Mouse (Mus musculus) lung, postnatal 0 days (tissue): Measurements from ENCODE around the gene Cep295nl. TPM values are rescaled to one million over a fixed set of nuclear protein-coding genes. Genes with fewer than 3 reads are reported as not detected.

Experiments
- ATAC-seq: fragments of 200-750 bp; cut with Nextera tagmentation; 2 replicates; pipeline ENCODE4 v1.8.0; 2017; ENCODE audit warnings: moderate library complexity
- DNase-seq: peaks from one replicate; pipeline ENCODE4 v3.0.0-alpha.2; 2016; ENCODE audit warnings: low spot score
- H3K27ac ChIP-seq: fragments of 300-500 bp; sonication (generic); 2 replicates; pipeline ENCODE4 v1.5.1; 2014; ENCODE audit warnings: antibody characterized with exemption, mild to moderate bottlenecking, low read length, mixed read lengths
- H3K27me3 ChIP-seq: fragments of 300-500 bp; sonication (generic); replicated peaks from 2 replicates; pipeline ENCODE4 v1.6.1; 2014; ENCODE audit warnings: low read length, mixed read lengths; ENCODE audit not compliant: insufficient read depth
- H3K36me3 ChIP-seq: fragments of 300-500 bp; sonication (generic); 2 replicates; pipeline ENCODE4 v1.6.1; 2014; ENCODE audit warnings: low read length, mixed read lengths; ENCODE audit not compliant: insufficient read depth
- H3K4me1 ChIP-seq: fragments of 300-500 bp; sonication (generic); 2 replicates; pipeline ENCODE4 v1.6.1; 2014; ENCODE audit warnings: antibody characterized with exemption, low read depth, low read length, mixed read lengths; ENCODE audit not compliant: insufficient read depth
- H3K4me2 ChIP-seq: fragments of 300-500 bp; sonication (generic); replicated peaks from 2 replicates; pipeline ENCODE4 v1.6.1; 2014; ENCODE audit warnings: low read depth, mild to moderate bottlenecking, low read length, moderate library complexity, mixed read lengths
- H3K4me3 ChIP-seq: fragments of 300-500 bp; sonication (generic); 2 replicates; pipeline ENCODE4 v1.5.1; 2014; ENCODE audit warnings: low read depth, low read length
- H3K9ac ChIP-seq: fragments of 300-500 bp; sonication (generic); replicated peaks from 2 replicates; pipeline ENCODE4 v1.6.1; 2014; ENCODE audit warnings: low read depth, mild to moderate bottlenecking
- H3K9me3 ChIP-seq: fragments of 300-500 bp; sonication (generic); 2 replicates; pipeline ENCODE4 v1.6.1; 2016; ENCODE audit warnings: low read length, mixed read lengths
- CTCF ChIP-seq: IDR thresholded peaks from 2 replicates; pipeline ENCODE4 v1.5.1; 2016; ENCODE audit warnings: antibody characterized with exemption, mild to moderate bottlenecking
- EP300 ChIP-seq: IDR thresholded peaks from 2 replicates; pipeline ENCODE4 v1.6.1; 2016; ENCODE audit warnings: antibody characterized with exemption, mild to moderate bottlenecking, control low read depth
- WGBS: fragments of 180-500 bp; shearing (Covaris S2); extraction: QIAGEN DNeasy Blood & Tissue Kit; methylation state at CpG from one replicate; pipeline ENCODE4 v1.1.7; 2014; 5-methylcytosine and 5-hydroxymethylcytosine counted together
- polyA plus RNA-seq: library from polyadenylated mRNA; unstranded; fragments of >200 nt; fragmentation: Nextera tagmentation; extraction: Ambion mirVana; gene quantifications from 2 replicates; pipeline ENCODE4 v1.2.1, GENCODE M21; 2015

The Cep295nl gene
- polyA plus RNA-seq, 1 experiment from 2014 or later: 0.44 TPM

- Histone ChIP-seq H3K27me3 (no peaks in the 10 kb centered on the region), H3K27ac (peak overlapping the region; percentile 62; the same call in 1 of the 2 replicates), H3K4me3 (no peak overlapping the region), H3K9me3 (no peaks in the 10 kb centered on the region), H3K9ac (no peak overlapping the region), H3K36me3 (no peaks in the 10 kb centered on the region), H3K4me2 (no peak overlapping the region), H3K4me1 (peaks cover 22% of the 10 kb centered on the region)
- ATAC-seq (no peak), DNase-seq (no peak)
- WGBS: 80% methylated on average over 5 of the region's 5 CpGs
- TF ChIP-seq EP300 (no peak), CTCF (no peak)
Observed at GRCm38 (mm10) chr11:118349494-118349893, 7.2 kb upstream of the Cep295nl start.

- peak; percentile 86 for DNase-seq
- Histone ChIP-seq H3K27ac (peak overlapping the region; percentile 62), H3K36me3 (no peaks in the 10 kb centered on the region), H3K27me3 (no peaks in the 10 kb centered on the region), H3K4me1 (peaks cover 22% of the 10 kb centered on the region), H3K4me3 (no peak overlapping the region), H3K9me3 (no peaks in the 10 kb centered on the region), H3K9ac (no peak overlapping the region), H3K4me2 (no peak overlapping the region)
- 24% methylated on average over 5 of the region's 5 CpGs for WGBS
- ATAC-seq: peak; percentile 81
- TF ChIP-seq EP300 (no peak), CTCF (no peak)
Observed at GRCm38 (mm10) chr11:118348877-118349276, 6.6 kb upstream of the Cep295nl start.

GRCm38 (mm10) chr11:118348419-118348818 lies 6.1 kb upstream of the Cep295nl start:
- H3K4me3 ChIP-seq: no peak overlapping the region
- no peaks in the 10 kb centered on the region for H3K27me3 ChIP-seq
- no peaks in the 10 kb centered on the region for H3K36me3 ChIP-seq
- peaks cover 18% of the 10 kb centered on the region for H3K4me1 ChIP-seq
- ATAC-seq (no peak), DNase-seq (no peak)
- H3K9me3 ChIP-seq: no peaks in the 10 kb centered on the region
- WGBS: 46% methylated on average over 3 of the region's 3 CpGs
- TF ChIP-seq EP300 (no peak), CTCF (no peak)
- H3K27ac ChIP-seq: peak overlapping the region; percentile 28; the same call in 1 of the 2 replicates
- no peak overlapping the region for H3K9ac ChIP-seq
- no peak overlapping the region for H3K4me2 ChIP-seq

- Histone ChIP-seq H3K9ac (no peak overlapping the region), H3K4me1 (peaks cover 15% of the 10 kb centered on the region), H3K27me3 (no peaks in the 10 kb centered on the region), H3K36me3 (no peaks in the 10 kb centered on the region), H3K27ac (no peak overlapping the region), H3K9me3 (no peaks in the 10 kb centered on the region), H3K4me2 (no peak overlapping the region), H3K4me3 (no peak overlapping the region)
- DNase-seq: no peak
- ATAC-seq: no peak
- 80% methylated on average over 12 of the region's 12 CpGs for WGBS
- TF ChIP-seq EP300 (no peak), CTCF (no peak)
Observed at GRCm38 (mm10) chr11:118347911-118348310, 5.6 kb upstream of the Cep295nl start.

- no peak for ATAC-seq
- peaks cover 15% of the 10 kb centered on the region for H3K4me1 ChIP-seq
- 61% methylated on average over 2 of the region's 2 CpGs for WGBS
- H3K36me3 ChIP-seq: no peaks in the 10 kb centered on the region
- no peak overlapping the region for H3K9ac ChIP-seq
- H3K27ac ChIP-seq: no peak overlapping the region
- H3K4me3 ChIP-seq: no peak overlapping the region
- H3K27me3 ChIP-seq: no peaks in the 10 kb centered on the region
- TF ChIP-seq CTCF (no peak), EP300 (no peak)
- DNase-seq: peak; percentile 31
- H3K4me2 ChIP-seq: no peak overlapping the region
- no peaks in the 10 kb centered on the region for H3K9me3 ChIP-seq
Observed at GRCm38 (mm10) chr11:118347391-118347790, 5.1 kb upstream of the Cep295nl start.

- Histone ChIP-seq H3K36me3 (no peaks in the 10 kb centered on the region), H3K9me3 (no peaks in the 10 kb centered on the region), H3K27me3 (no peaks in the 10 kb centered on the region), H3K9ac (no peak overlapping the region), H3K4me2 (no peak overlapping the region), H3K4me3 (no peak overlapping the region), H3K4me1 (peaks cover 15% of the 10 kb centered on the region), H3K27ac (no peak overlapping the region)
- ATAC-seq (no peak), DNase-seq (peak; percentile 4)
- TF ChIP-seq EP300 (no peak), CTCF (peak; percentile 45)
- 73% methylated on average over 8 of the region's 8 CpGs for WGBS
Observed at GRCm38 (mm10) chr11:118346395-118347096, 4.2 kb upstream of the Cep295nl start.
